Mouse (Mus musculus) hindbrain, embryonic 15.5 days (tissue): ENCODE data around the gene Olfr159. TPM values are rescaled to one million over a fixed set of nuclear protein-coding genes. Genes with fewer than 3 reads are reported as not detected.
"Not testable (repeated sequence)": the region's sequence is repeated elsewhere in the genome, so short reads cannot be mapped to it uniquely, and the experiment has no call there.

Source experiments
- ATAC-seq: fragments of 200-750 bp; cut with Nextera tagmentation; 2 replicates; pipeline ENCODE4 v1.8.0; 2017; ENCODE audit warnings: low read depth, moderate number of reproducible peaks, moderate TSS enrichment; ENCODE audit not compliant: low FRiP score
- H3K27ac ChIP-seq: fragments of 300-500 bp; sonication (generic); replicated peaks from 2 replicates; pipeline ENCODE4 v1.5.1; 2015; ENCODE audit warnings: mild to moderate bottlenecking, inconsistent platforms
- H3K27me3 ChIP-seq: fragments of 300-500 bp; sonication (generic); 2 replicates; pipeline ENCODE4 v1.6.1; 2015; ENCODE audit warnings: control low read depth, inconsistent platforms
- H3K36me3 ChIP-seq: fragments of 300-500 bp; sonication (generic); 2 replicates; pipeline ENCODE4 v1.6.1; 2015; ENCODE audit warnings: control low read depth, inconsistent platforms
- H3K4me1 ChIP-seq: fragments of 300-500 bp; sonication (generic); replicated peaks from 2 replicates; pipeline ENCODE4 v1.6.1; 2015; ENCODE audit warnings: control low read depth, inconsistent platforms
- H3K4me2 ChIP-seq: fragments of 300-500 bp; sonication (generic); 2 replicates; pipeline ENCODE4 v1.6.1; 2015; ENCODE audit warnings: moderate library complexity, mild to moderate bottlenecking, inconsistent platforms
- H3K4me3 ChIP-seq: fragments of 300-500 bp; sonication (generic); 2 replicates; pipeline ENCODE4 v1.5.1; 2015; ENCODE audit warnings: mild to moderate bottlenecking, inconsistent platforms
- H3K9ac ChIP-seq: fragments of 300-500 bp; sonication (generic); 2 replicates; pipeline ENCODE4 v1.6.1; 2015; ENCODE audit warnings: inconsistent platforms
- H3K9me3 ChIP-seq: fragments of 300-500 bp; sonication (generic); 2 replicates; pipeline ENCODE4 v1.6.1; 2016; ENCODE audit warnings: control low read depth, inconsistent platforms
- WGBS: fragments of 180-500 bp; shearing (Covaris S2); methylation state at CpG from one replicate; pipeline ENCODE4 v1.1.7; 2015; 5-methylcytosine and 5-hydroxymethylcytosine counted together
- polyA plus RNA-seq: library from polyadenylated mRNA; unstranded; fragments of >200 nt; fragmentation: Nextera tagmentation; extraction: Ambion mirVana; gene quantifications from 2 replicates; pipeline ENCODE4 v1.2.1, GENCODE M21; 2015

Gene Olfr159
- not detected in 2 replicates for polyA plus RNA-seq

- no peak for ATAC-seq
- no peak within 1 kb of the TSS for H3K4me2 ChIP-seq
- H3K4me3 ChIP-seq = no peak within 1 kb of the TSS
- no peaks in the 10 kb centered on the region for H3K36me3 ChIP-seq
- WGBS = 89% methylated on average over 6 of the region's 6 CpGs
- H3K9ac ChIP-seq = no peak within 1 kb of the TSS
- H3K27ac ChIP-seq = no peak within 1 kb of the TSS
- H3K9me3 ChIP-seq = no peaks in the 10 kb centered on the region
- H3K4me1 ChIP-seq = no peaks in the 10 kb centered on the region
- H3K27me3 ChIP-seq = no peaks in the 10 kb centered on the region
Observed at GRCm38 (mm10) chr4:43770909-43771308, at the start of gene Olfr159. TSS of gene Olfr159 (minus strand) at chr4:43771009.

DNA sequence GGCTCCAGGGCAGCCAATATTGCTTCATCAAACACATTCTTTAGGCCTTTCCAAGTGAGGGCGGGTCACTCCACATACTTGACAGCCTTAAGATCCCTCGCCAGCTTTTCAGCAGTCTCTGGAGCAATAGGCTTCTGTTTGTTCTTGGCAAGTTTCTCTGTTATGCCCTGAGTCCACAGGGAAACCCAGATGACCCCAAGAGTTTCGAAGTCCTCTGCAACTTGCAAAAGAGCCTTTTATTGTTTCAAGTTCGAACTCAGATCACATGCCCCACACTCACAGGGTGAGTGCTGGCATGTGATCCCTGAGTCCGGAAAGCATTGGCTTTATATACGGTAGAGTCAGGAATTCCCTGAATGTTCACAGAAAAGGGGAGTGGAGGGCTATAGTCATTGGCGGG, 28.1 kb upstream of the Olfr159 start:
- Histone ChIP-seq H3K9ac (no peak overlapping the region), H3K4me2 (no peak overlapping the region), H3K27me3 (no peaks in the 10 kb centered on the region), H3K4me1 (no peaks in the 10 kb centered on the region), H3K4me3 (no peak overlapping the region), H3K27ac (no peak overlapping the region), H3K9me3 (no peaks in the 10 kb centered on the region), H3K36me3 (no peaks in the 10 kb centered on the region)
- no peak for ATAC-seq
- WGBS = 83% methylated on average over 7 of the region's 7 CpGs

DNA sequence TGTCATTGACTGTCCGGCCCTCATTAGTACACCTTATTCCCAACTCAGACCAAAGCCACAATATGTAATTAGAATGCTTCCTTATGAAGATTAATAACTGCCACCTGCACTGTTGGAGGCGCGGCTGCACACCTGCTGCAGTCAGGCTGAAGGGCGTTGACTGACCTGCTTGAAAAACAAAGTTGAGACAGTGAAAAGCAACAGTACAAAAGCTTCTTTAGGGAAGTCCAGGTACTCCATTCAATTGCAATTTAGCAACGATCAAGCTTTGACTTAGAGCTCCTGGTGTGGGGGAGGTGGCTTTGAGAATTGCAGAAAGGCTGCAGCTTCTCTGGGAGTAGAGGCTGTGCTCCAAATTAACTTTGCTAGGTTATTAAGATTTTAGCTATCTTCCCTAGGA, 25.0 kb upstream of the Olfr159 start:
- H3K4me3 ChIP-seq, H3K9ac ChIP-seq, H3K4me1 ChIP-seq, H3K27ac ChIP-seq, ATAC-seq, H3K4me2 ChIP-seq, H3K9me3 ChIP-seq, H3K36me3 ChIP-seq, H3K27me3 ChIP-seq: not testable (repeated sequence)
- WGBS = 90% methylated on average over 5 of the region's 5 CpGs

DNA sequence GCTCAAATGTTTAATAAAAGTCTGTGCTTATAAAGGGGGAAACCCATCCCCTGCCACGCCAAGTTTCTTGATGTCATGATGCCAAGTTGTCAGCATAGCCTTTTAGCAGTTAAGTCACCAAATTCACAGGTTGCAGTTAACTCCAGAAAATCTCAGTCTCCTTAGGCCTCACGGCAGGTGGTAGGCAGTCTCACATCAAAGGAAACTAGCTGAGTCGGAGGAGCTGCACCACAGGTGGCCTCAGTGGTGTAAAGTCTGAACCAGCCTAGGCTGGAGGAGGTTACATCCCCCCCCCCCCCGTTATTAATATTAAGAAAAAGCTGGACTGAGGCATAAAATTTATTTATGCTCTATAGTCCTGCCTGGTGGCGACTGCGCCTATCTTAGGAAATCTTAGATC, 24.5 kb upstream of the Olfr159 start:
- H3K4me3 ChIP-seq = no peak overlapping the region
- 77% methylated on average over 6 of the region's 6 CpGs for WGBS
- H3K27ac ChIP-seq = no peak overlapping the region
- no peak overlapping the region for H3K4me2 ChIP-seq
- H3K4me1 ChIP-seq = no peaks in the 10 kb centered on the region
- no peaks in the 10 kb centered on the region for H3K9me3 ChIP-seq
- H3K9ac ChIP-seq = no peak overlapping the region
- H3K27me3 ChIP-seq = no peaks in the 10 kb centered on the region
- ATAC-seq = no peak
- H3K36me3 ChIP-seq = no peaks in the 10 kb centered on the region

- Histone ChIP-seq H3K27me3 (no peaks in the 10 kb centered on the region), H3K36me3 (no peaks in the 10 kb centered on the region), H3K4me3 (no peak overlapping the region), H3K4me2 (no peak overlapping the region), H3K9me3 (no peaks in the 10 kb centered on the region), H3K27ac (no peak overlapping the region), H3K9ac (no peak overlapping the region), H3K4me1 (no peaks in the 10 kb centered on the region)
- WGBS = 43% methylated on average over 2 of the region's 2 CpGs
- no peak for ATAC-seq
Observed at GRCm38 (mm10) chr4:43772304-43772703, 1.5 kb upstream of the Olfr159 start.

- Histone ChIP-seq H3K9ac (no peak overlapping the region), H3K27me3 (no peaks in the 10 kb centered on the region), H3K36me3 (no peaks in the 10 kb centered on the region), H3K27ac (no peak overlapping the region), H3K9me3 (no peaks in the 10 kb centered on the region), H3K4me1 (no peaks in the 10 kb centered on the region), H3K4me2 (no peak overlapping the region), H3K4me3 (no peak overlapping the region)
- no peak for ATAC-seq
- 67% methylated on average over 6 of the region's 6 CpGs for WGBS
Observed at GRCm38 (mm10) chr4:43771626-43772025, 817 bp upstream of the Olfr159 start.

DNA sequence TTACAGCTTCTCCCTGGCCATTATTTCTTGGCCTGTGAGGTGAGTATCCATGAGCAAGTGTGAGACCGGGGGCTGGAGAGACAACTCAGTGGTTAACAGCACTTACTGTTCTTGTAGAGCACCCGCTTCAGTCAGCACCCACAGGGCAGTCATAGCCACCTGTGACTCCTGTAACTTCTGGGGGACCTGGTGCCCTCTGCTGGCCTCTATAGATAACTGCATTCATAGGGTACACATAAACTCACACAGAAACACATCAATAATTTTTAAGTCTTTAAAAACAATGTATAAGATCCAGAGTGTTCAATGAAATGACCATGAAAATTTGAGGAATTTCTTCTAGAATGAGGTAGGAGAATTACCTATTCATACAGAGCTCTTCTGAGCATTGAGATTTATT, 1.4 kb downstream of the Olfr159 start:
- Histone ChIP-seq H3K9ac (no peak overlapping the region), H3K27ac (no peak overlapping the region), H3K4me3 (no peak overlapping the region), H3K4me2 (no peak overlapping the region), H3K4me1 (no peaks in the 10 kb centered on the region), H3K9me3 (no peaks in the 10 kb centered on the region), H3K36me3 (no peaks in the 10 kb centered on the region), H3K27me3 (no peaks in the 10 kb centered on the region)
- WGBS = 100% methylated on average over 2 of the region's 2 CpGs
- ATAC-seq = no peak

DNA sequence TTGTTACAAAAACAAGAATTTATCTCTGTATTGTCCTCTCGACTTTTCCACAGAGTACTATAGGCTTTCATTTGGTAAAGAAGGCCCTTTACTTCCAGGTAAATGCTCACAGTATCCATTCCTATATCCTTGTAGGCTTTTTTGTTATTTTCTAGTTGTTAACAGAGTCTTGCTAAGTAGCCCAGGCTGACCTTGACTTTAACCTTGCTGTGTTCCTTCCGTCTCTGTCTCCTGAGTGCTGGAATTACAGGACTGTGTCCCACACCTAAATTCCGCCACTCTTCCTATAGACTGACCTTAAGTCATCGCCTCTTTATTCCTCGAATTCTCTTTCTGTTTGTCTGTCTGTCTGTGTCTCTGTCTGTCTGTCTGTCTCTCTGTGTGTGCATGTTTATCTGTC, 2.5 kb downstream of the Olfr159 start:
- no peaks in the 10 kb centered on the region for H3K9me3 ChIP-seq
- no peaks in the 10 kb centered on the region for H3K27me3 ChIP-seq
- no peak for ATAC-seq
- no peak overlapping the region for H3K4me3 ChIP-seq
- no peak overlapping the region for H3K27ac ChIP-seq
- H3K4me2 ChIP-seq = no peak overlapping the region
- no peaks in the 10 kb centered on the region for H3K4me1 ChIP-seq
- H3K36me3 ChIP-seq = no peaks in the 10 kb centered on the region
- WGBS = 88% methylated on average over 5 of the region's 5 CpGs
- no peak overlapping the region for H3K9ac ChIP-seq

- H3K4me1 ChIP-seq = no peaks in the 10 kb centered on the region
- 28% methylated on average over 7 of the region's 7 CpGs for WGBS
- no peak overlapping the region for H3K9ac ChIP-seq
- no peak for ATAC-seq
- H3K36me3 ChIP-seq = no peaks in the 10 kb centered on the region
- H3K4me3 ChIP-seq = no peak overlapping the region
- no peaks in the 10 kb centered on the region for H3K27me3 ChIP-seq
- no peak overlapping the region for H3K27ac ChIP-seq
- H3K4me2 ChIP-seq = no peak overlapping the region
- H3K9me3 ChIP-seq = no peaks in the 10 kb centered on the region
Observed at GRCm38 (mm10) chr4:43763410-43763809, 7.4 kb downstream of the Olfr159 start.

DNA sequence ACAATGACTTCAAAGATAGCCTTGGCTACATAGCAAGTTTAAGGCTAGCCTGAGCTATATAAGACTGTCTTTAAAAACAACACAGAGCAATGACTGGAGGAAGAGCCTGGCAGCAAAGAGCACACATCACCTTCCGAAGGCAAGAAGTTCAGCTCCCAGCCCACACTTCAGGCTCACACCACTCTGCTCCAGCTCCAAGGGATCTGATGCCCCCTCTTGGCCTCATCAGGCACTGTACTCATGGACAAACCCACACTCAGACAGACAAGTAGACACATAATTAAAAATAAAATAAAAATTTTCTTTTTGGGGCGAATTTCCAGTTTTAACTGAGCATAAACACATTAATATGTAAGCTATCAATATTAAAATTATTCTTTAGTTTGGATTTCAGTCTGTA, 9.5 kb downstream of the Olfr159 start:
- no peak for ATAC-seq
- H3K27me3 ChIP-seq = no peaks in the 10 kb centered on the region
- no peak overlapping the region for H3K27ac ChIP-seq
- 75% methylated on average over 2 of the region's 2 CpGs for WGBS
- no peaks in the 10 kb centered on the region for H3K36me3 ChIP-seq
- H3K4me2 ChIP-seq = no peak overlapping the region
- H3K4me3 ChIP-seq = no peak overlapping the region
- no peaks in the 10 kb centered on the region for H3K4me1 ChIP-seq
- H3K9me3 ChIP-seq = no peaks in the 10 kb centered on the region
- no peak overlapping the region for H3K9ac ChIP-seq

DNA sequence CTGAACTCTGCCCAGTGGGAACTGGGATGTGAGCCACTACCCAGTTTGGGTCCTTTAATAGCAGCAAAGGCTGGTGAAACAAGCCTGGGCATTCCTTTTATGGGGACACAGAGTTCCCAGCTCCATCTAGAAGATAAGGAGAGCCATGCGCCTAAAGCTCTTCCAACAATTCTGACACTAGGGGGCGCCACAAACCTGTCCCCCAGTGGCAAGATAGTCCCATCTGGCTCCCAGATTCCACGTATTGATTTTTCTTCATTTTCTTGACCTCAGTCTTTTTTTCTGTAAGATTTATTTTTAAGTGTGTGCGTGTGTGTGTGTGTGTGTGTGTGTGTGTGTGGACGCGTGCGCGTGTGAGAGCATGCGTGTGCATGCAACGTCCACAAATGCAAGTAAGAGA, 10.3 kb downstream of the Olfr159 start:
- ATAC-seq = no peak
- Histone ChIP-seq H3K4me3 (no peak overlapping the region), H3K27ac (no peak overlapping the region), H3K4me2 (no peak overlapping the region), H3K27me3 (no peaks in the 10 kb centered on the region), H3K9me3 (no peaks in the 10 kb centered on the region), H3K9ac (no peak overlapping the region), H3K36me3 (no peaks in the 10 kb centered on the region), H3K4me1 (no peaks in the 10 kb centered on the region)
- WGBS = 74% methylated on average over 10 of the region's 10 CpGs

DNA sequence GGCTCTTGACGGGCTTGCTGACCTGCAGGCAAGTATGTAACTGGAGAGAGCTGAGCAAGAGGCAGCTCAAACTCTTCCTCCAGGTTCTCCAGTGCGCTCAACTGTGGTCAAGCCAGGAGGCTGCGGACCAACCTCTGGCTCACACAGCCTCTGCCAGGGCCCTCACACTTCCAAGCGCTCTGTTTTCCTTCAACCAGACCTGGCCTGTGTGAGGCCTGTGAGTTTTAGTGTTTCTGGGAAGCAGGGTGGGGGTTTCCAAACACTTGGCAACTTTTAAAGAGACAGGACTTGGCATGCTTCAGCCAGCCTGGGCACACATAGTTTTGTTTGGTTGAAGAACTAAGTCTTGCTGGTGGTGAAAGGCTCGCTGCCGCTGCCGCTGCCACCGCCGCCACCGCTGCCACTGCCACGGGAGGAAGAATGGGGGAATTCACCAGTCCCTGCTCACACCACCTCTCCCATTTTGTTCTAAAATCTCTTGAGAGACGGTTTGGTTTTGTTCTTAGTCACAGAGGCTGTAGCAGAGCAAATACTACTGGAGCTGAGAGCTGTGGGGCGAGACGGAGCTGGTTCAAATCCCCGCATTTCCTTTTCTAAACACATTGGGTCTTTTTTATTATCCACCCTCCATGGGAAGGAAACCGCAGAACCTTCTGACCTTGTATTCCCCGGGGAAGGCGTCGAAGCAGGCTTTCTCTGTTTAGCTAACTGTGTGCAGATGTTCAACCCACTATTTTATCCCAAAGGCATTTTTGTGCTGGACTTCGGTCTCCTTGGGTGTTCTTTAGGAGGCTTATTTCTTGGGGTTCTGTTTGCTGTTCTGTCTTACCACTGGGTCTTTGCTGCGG, 11.0 kb downstream of the Olfr159 start:
- Histone ChIP-seq H3K4me2 (no peak overlapping the region), H3K9ac (no peak overlapping the region), H3K27ac (no peak overlapping the region), H3K4me3 (no peak overlapping the region), H3K36me3 (no peaks in the 10 kb centered on the region), H3K9me3 (no peaks in the 10 kb centered on the region), H3K27me3 (no peaks in the 10 kb centered on the region), H3K4me1 (no peaks in the 10 kb centered on the region)
- ATAC-seq = no peak
- 79% methylated on average over 21 of the region's 21 CpGs for WGBS

DNA sequence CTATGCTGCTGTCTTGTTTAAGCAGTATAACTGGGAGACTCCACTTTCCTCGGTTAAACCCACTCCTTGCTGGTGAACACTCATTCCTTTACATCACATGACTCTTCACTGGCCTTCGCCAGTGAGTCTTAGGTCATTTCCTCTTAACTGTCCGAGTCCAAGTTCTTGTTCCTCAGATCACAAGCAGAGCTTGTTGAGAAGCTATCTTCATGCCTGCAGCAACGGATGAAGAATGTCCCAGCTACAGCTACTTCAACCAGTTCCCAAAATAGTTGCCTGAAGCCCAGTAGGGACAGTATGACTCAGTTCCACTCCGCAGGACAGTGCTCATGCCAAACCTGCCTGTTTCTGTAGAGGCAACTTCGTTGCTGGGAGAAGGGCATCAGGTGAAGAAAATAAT, 13.6 kb downstream of the Olfr159 start:
- Histone ChIP-seq H3K27me3 (no peaks in the 10 kb centered on the region), H3K9ac (no peak overlapping the region), H3K36me3 (no peaks in the 10 kb centered on the region), H3K9me3 (no peaks in the 10 kb centered on the region), H3K4me1 (no peaks in the 10 kb centered on the region), H3K4me3 (no peak overlapping the region), H3K4me2 (no peak overlapping the region), H3K27ac (no peak overlapping the region)
- 77% methylated on average over 6 of the region's 6 CpGs for WGBS
- ATAC-seq = no peak
